Comparison of ENCODE assay signal across 15 mouse cellular contexts in genomic region chr4:31877389-31877788, GRCm38 (mm10).
DNase-seq lines count a peak whose midpoint lies in the region; ATAC-seq and TF ChIP-seq lines count a peak whose summit lies in the region.
"Had no signal": no experiment of that assay in that cellular context is flagged by ENCODE, and none has a peak within 500 bp of the region (broad histone marks: within the 10 kb centered on the region; RNA-seq: fewer than 3 reads in every experiment).

No protein-coding gene starts in this region.

- H3K4me1 ChIP-seq in forebrain, embryonic 14.5 days (ENCODE audit: control insufficient read depth, insufficient read depth, low read length) = peaks cover 20% of the 10 kb centered on the region
- peaks cover 22% of the 10 kb centered on the region for H3K4me1 ChIP-seq in forebrain, embryonic 16.5 days (replicated peaks; ENCODE audit: control insufficient read depth, insufficient read depth, low read length)
- peaks cover 3% of the 10 kb centered on the region; the same call in 1 of the 2 replicates for H3K4me1 ChIP-seq in hindbrain, embryonic 11.5 days (replicated peaks; ENCODE audit: control insufficient read depth, insufficient read depth, low read length)
- H3K4me1 ChIP-seq in hindbrain, embryonic 10.5 days (replicated peaks) = peaks cover 37% of the 10 kb centered on the region
- H3K4me1 ChIP-seq in hindbrain, postnatal 0 days (ENCODE audit: insufficient read depth, low read length) = peaks cover 5% of the 10 kb centered on the region; the same call in 1 of the 2 replicates
- H3K4me1 ChIP-seq: embryonic facial prominence, embryonic 15.5 days; liver, embryonic 15.5 days had no signal

- no peak for TF ChIP-seq CTCF in hindbrain, postnatal 0 days (IDR thresholded peaks at IDR 0.05; ENCODE audit: low read depth)

- no peak overlapping the region for H3K4me3 ChIP-seq in forebrain, embryonic 14.5 days (ENCODE audit: low read depth, low read length)
- no peak overlapping the region for H3K4me3 ChIP-seq in forebrain, embryonic 16.5 days (replicated peaks; ENCODE audit: low read length)
- no peak overlapping the region for H3K4me3 ChIP-seq in hindbrain, embryonic 11.5 days (ENCODE audit: low read depth, low read length)
- no peak overlapping the region for H3K4me3 ChIP-seq in hindbrain, embryonic 10.5 days
- no peak overlapping the region for H3K4me3 ChIP-seq in hindbrain, postnatal 0 days (ENCODE audit: low read length)
- H3K4me3 ChIP-seq: embryonic facial prominence, embryonic 15.5 days; limb, embryonic 12.5 days; liver, embryonic 15.5 days had no signal

- intact Hi-C loops in left cerebral cortex, postnatal 36 days (cut with DNase I) = no loop called here

- H3K9ac ChIP-seq in forebrain, embryonic 14.5 days (ENCODE audit: low read length) = no peak overlapping the region
- no peak overlapping the region for H3K9ac ChIP-seq in forebrain, embryonic 16.5 days (replicated peaks; ENCODE audit: low read depth, low read length)
- H3K9ac ChIP-seq in hindbrain, embryonic 11.5 days (ENCODE audit: low read depth, low read length) = no peak overlapping the region
- no peak overlapping the region for H3K9ac ChIP-seq in hindbrain, postnatal 0 days (replicated peaks; ENCODE audit: low read length)
- H3K9ac ChIP-seq: embryonic facial prominence, embryonic 15.5 days; limb, embryonic 12.5 days; liver, embryonic 15.5 days had no signal

- ATAC-seq in forebrain, embryonic 14.5 days = no peak
- ATAC-seq in forebrain, embryonic 16.5 days = no peak; the same call in 1 of the 2 replicates
- no peak for ATAC-seq in hindbrain, embryonic 11.5 days (ENCODE audit: low FRiP score)
- peak; percentile 43; the same call in 1 of the 2 replicates for ATAC-seq in hindbrain, postnatal 0 days
- ATAC-seq: intestine, embryonic 16.5 days had no signal

- no peaks in the 10 kb centered on the region for H3K36me3 ChIP-seq in forebrain, embryonic 14.5 days (ENCODE audit: control insufficient read depth, insufficient read depth, low read length)
- H3K36me3 ChIP-seq in forebrain, embryonic 16.5 days (ENCODE audit: control insufficient read depth, insufficient read depth) = no peaks in the 10 kb centered on the region
- H3K36me3 ChIP-seq in hindbrain, embryonic 11.5 days (ENCODE audit: control insufficient read depth, insufficient read depth, low read length) = no peaks in the 10 kb centered on the region
- H3K36me3 ChIP-seq in hindbrain, embryonic 10.5 days = no peaks in the 10 kb centered on the region
- no peaks in the 10 kb centered on the region for H3K36me3 ChIP-seq in hindbrain, postnatal 0 days (ENCODE audit: insufficient read depth, low read length)
- H3K36me3 ChIP-seq: embryonic facial prominence, embryonic 15.5 days; limb, embryonic 12.5 days; liver, embryonic 15.5 days had no signal

- no peak overlapping the region for H3K4me2 ChIP-seq in forebrain, embryonic 14.5 days (ENCODE audit: low read length)
- no peak overlapping the region for H3K4me2 ChIP-seq in forebrain, embryonic 16.5 days (ENCODE audit: low read length)
- no peak overlapping the region for H3K4me2 ChIP-seq in hindbrain, embryonic 11.5 days (replicated peaks; ENCODE audit: low read depth, low read length)
- no peak overlapping the region for H3K4me2 ChIP-seq in hindbrain, postnatal 0 days (ENCODE audit: low read depth, low read length)
- H3K4me2 ChIP-seq: embryonic facial prominence, embryonic 15.5 days; limb, embryonic 12.5 days; liver, embryonic 15.5 days had no signal

- H3K27ac ChIP-seq in forebrain, embryonic 14.5 days (ENCODE audit: low read depth, low read length) = no peak overlapping the region
- no peak overlapping the region for H3K27ac ChIP-seq in forebrain, embryonic 16.5 days (ENCODE audit: low read length)
- H3K27ac ChIP-seq in hindbrain, embryonic 11.5 days (ENCODE audit: low read depth, low read length) = 0 out of 2 replicates have a peak overlapping the region, but pooled peaks have one; percentile 7
- H3K27ac ChIP-seq in hindbrain, embryonic 10.5 days = no peak overlapping the region
- 0 out of 2 replicates have a peak overlapping the region, but pooled peaks have one; percentile 8 for H3K27ac ChIP-seq in hindbrain, postnatal 0 days
- H3K27ac ChIP-seq: embryonic facial prominence, embryonic 15.5 days; limb, embryonic 12.5 days; liver, embryonic 15.5 days had no signal

- no peaks in the 10 kb centered on the region for H3K9me3 ChIP-seq in forebrain, embryonic 14.5 days (replicated peaks; ENCODE audit: control insufficient read depth, low read length)
- H3K9me3 ChIP-seq in forebrain, embryonic 16.5 days (ENCODE audit: control insufficient read depth, low read length) = no peaks in the 10 kb centered on the region
- H3K9me3 ChIP-seq in hindbrain, embryonic 11.5 days (ENCODE audit: control insufficient read depth, low read length) = no peaks in the 10 kb centered on the region
- no peaks in the 10 kb centered on the region for H3K9me3 ChIP-seq in hindbrain, embryonic 10.5 days
- H3K9me3 ChIP-seq in hindbrain, postnatal 0 days (ENCODE audit: low read length) = no peaks in the 10 kb centered on the region
- H3K9me3 ChIP-seq: embryonic facial prominence, embryonic 15.5 days; limb, embryonic 12.5 days; liver, embryonic 15.5 days had no signal

- H3K27me3 ChIP-seq in forebrain, embryonic 14.5 days (replicated peaks; ENCODE audit: control insufficient read depth, insufficient read depth, low read length) = no peaks in the 10 kb centered on the region
- no peaks in the 10 kb centered on the region for H3K27me3 ChIP-seq in forebrain, embryonic 16.5 days (replicated peaks; ENCODE audit: control insufficient read depth, insufficient read depth, low read length)
- H3K27me3 ChIP-seq in hindbrain, embryonic 11.5 days (ENCODE audit: control insufficient read depth, insufficient read depth, low read length) = no peaks in the 10 kb centered on the region
- no peaks in the 10 kb centered on the region for H3K27me3 ChIP-seq in hindbrain, embryonic 10.5 days (ENCODE audit: insufficient read depth, poor library complexity, severe bottlenecking)
- no peaks in the 10 kb centered on the region for H3K27me3 ChIP-seq in hindbrain, postnatal 0 days (ENCODE audit: insufficient read depth, low read length)
- H3K27me3 ChIP-seq: embryonic facial prominence, embryonic 15.5 days; limb, embryonic 12.5 days; liver, embryonic 15.5 days had no signal

- 45% methylated on average over 3 of the region's 3 CpGs for WGBS in forebrain, embryonic 14.5 days
- 19% methylated on average over 3 of the region's 3 CpGs for WGBS in forebrain, embryonic 16.5 days
- 42% methylated on average over 3 of the region's 3 CpGs for WGBS in hindbrain, embryonic 11.5 days
- WGBS in hindbrain, embryonic 10.5 days = 41% methylated on average over 3 of the region's 3 CpGs
- WGBS in hindbrain, postnatal 0 days = 31% methylated on average over 3 of the region's 3 CpGs

- DNase-seq in forebrain, embryonic 14.5 days (ENCODE audit: low spot score) = peak; percentile 51
- DNase-seq in hindbrain, embryonic 11.5 days (ENCODE audit: low spot score) = no peak
- no peak for DNase-seq in hindbrain, embryonic 10.5 days (ENCODE audit: low spot score)
- peak; percentile 25 for DNase-seq in heart, postnatal 4 days
- peak; percentile 69 for DNase-seq in hindbrain, postnatal 0 days (ENCODE audit: low spot score)
- no peak for DNase-seq in layer of hippocampus, postnatal 36 days
- no peak for DNase-seq in left cerebral cortex, postnatal 36 days (ENCODE audit: low spot score in 2 of 2)
- DNase-seq: gastrocnemius, postnatal 25 days; kidney, postnatal 25 days; lung, postnatal 36 days had no signal

Comparison
In these comparisons a context has a peak if more than half of its experiments do, and no peak if none do; other contexts are left out.
1. DNase-seq: peak in forebrain, embryonic 14.5 days (single experiment), heart, postnatal 4 days (single experiment) and hindbrain, postnatal 0 days (single experiment); none in hindbrain, embryonic 11.5 days (single experiment), hindbrain, embryonic 10.5 days (single experiment), layer of hippocampus, postnatal 36 days (0 of 2) and left cerebral cortex, postnatal 36 days (0 of 2).
2. H3K27ac ChIP-seq: peak in hindbrain, embryonic 11.5 days (single experiment) and hindbrain, postnatal 0 days (single experiment); none in forebrain, embryonic 14.5 days (single experiment), forebrain, embryonic 16.5 days (single experiment) and hindbrain, embryonic 10.5 days (single experiment).